Mouse (Mus musculus) G1E (cell line): Measurements from ENCODE around the gene Cryzl2. TPM values are rescaled to one million over a fixed set of nuclear protein-coding genes. Genes with fewer than 3 reads are reported as not detected.

Experiments used
- ATAC-seq: 2 replicates; pipeline ENCODE4 v1.8.0; 2016; ENCODE audit warnings: mild to moderate bottlenecking; ENCODE audit not compliant: insufficient number of reproducible peaks, poor library complexity, low FRiP score, severe bottlenecking; ENCODE audit errors: extremely low read depth
- DNase-seq: peaks from one replicate; pipeline ENCODE4 v3.0.0; 2012; ENCODE audit warnings: low spot score
- H3K27me3 ChIP-seq: 2 replicates; pipeline ENCODE4 v1.6.1; 2012; ENCODE audit warnings: mild to moderate bottlenecking, low read length, inconsistent platforms; ENCODE audit not compliant: insufficient read depth
- H3K36me3 ChIP-seq: replicated peaks from 2 replicates; pipeline ENCODE3; 2012; ENCODE audit warnings: mild to moderate bottlenecking, inconsistent platforms
- H3K4me1 ChIP-seq: 2 replicates; pipeline ENCODE4 v1.6.1; 2012; ENCODE audit warnings: low read depth, low read length, inconsistent platforms, mixed read lengths; ENCODE audit not compliant: insufficient read depth
- H3K4me3 ChIP-seq: 2 replicates; pipeline ENCODE4 v1.5.1; 2012; ENCODE audit warnings: low read depth, mild to moderate bottlenecking, inconsistent platforms, low read length, moderate library complexity, mixed read lengths
- H3K9me3 ChIP-seq: replicated peaks from 2 replicates; pipeline ENCODE4 v1.6.1; 2012; ENCODE audit warnings: inconsistent platforms
- CTCF ChIP-seq: IDR thresholded peaks from 2 replicates; pipeline ENCODE4 v1.5.1; 2012; ENCODE audit warnings: low read depth, low read length, inconsistent platforms, mixed read lengths
- GATA1 ChIP-seq: IDR thresholded peaks from 2 replicates; pipeline ENCODE4 v1.6.1; 2012; ENCODE audit warnings: borderline replicate concordance, low read length, inconsistent platforms, mixed read lengths
- GATA2 ChIP-seq: IDR thresholded peaks from 2 replicates; pipeline ENCODE4 v1.6.1; 2012; ENCODE audit warnings: low read depth, low read length, inconsistent platforms, borderline replicate concordance
- POLR2AphosphoS5 ChIP-seq: IDR thresholded peaks from 2 replicates; pipeline ENCODE4 v1.6.1; 2012; ENCODE audit warnings: low read depth, low read length, inconsistent platforms; ENCODE audit not compliant: insufficient replicate concordance
- TAL1 ChIP-seq: conservative IDR thresholded peaks from 2 replicates; pipeline ENCODE4 v1.6.1; 2012; ENCODE audit warnings: low read depth, low read length, inconsistent platforms, mixed read lengths
- polyA plus RNA-seq: library from polyadenylated mRNA; stranded (reverse); fragments of >175 nt; gene quantifications from 2 replicates; pipeline ENCODE4 v1.2.3, GENCODE M21; 2012
- total RNA-seq, 2 experiments: library from RNA; stranded (forward) in 1 of 2; stranded (reverse) in 1 of 2; fragments of 200-1000 nt in 1 of 2; fragments of >200 nt in 1 of 2; fragmentation: Nextera tagmentation in 1 of 2; gene quantifications; 2 replicates each; pipeline ENCODE4 v1.2.3; 2014 to 2017

Cryzl2 gene
- total and polyA plus RNA-seq, 3 experiments = 0.44 TPM; not detected in 2

DNA sequence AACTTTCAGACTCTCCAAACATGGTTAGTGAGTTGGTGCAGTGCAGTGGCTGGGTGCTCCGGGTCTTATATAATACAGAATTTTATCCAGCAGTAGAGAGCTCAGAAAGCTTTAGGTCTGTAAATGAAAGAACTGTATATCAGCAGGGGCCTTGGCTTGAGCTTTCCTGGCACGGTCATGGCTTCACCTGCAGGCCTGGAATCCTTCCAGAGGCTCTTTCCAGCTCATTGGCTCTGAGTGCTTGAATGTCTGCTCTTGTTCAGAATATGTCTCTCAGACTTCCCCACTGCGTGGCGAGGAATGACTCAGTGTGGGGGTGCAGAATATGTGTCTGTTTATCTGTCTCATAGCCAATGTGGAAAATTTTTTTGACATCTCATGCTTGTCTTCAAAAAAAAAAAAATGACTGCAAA lies 59.7 kb downstream of the Cryzl2 start:
- ATAC-seq = no peak
- H3K36me3 ChIP-seq = no peaks in the 10 kb centered on the region
- no peak overlapping the region for H3K4me3 ChIP-seq
- peaks cover 6% of the 10 kb centered on the region; the same call in 1 of the 2 replicates for H3K9me3 ChIP-seq
- no peak for DNase-seq
- no peaks in the 10 kb centered on the region for H3K27me3 ChIP-seq
- H3K4me1 ChIP-seq = peaks cover 39% of the 10 kb centered on the region
- TF ChIP-seq TAL1 (no peak), GATA2 (no peak), CTCF (no peak), POLR2AphosphoS5 (no peak), GATA1 (no peak)

DNA sequence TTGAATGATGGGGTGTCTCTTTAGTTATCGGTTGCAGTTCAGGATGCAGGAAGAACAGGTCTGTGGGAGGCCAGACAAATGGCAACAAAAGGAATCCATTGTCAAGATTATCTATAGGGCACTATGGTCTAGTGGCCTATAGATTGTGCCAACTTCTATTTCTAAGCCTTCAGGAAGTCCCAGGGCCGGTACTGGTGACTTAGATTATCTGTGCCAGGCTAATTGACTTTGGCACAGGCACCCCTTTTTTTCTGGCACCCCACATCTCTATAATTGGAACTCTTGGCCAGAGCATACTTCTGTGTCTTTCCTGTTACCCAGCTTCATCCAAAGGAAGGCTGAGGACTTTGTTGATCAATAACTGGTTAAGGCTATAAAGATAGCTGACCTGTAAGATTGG lies 61.0 kb downstream of the Cryzl2 start:
- no peak for ATAC-seq
- no peak for DNase-seq
- Histone ChIP-seq H3K4me3 (no peak overlapping the region), H3K27me3 (no peaks in the 10 kb centered on the region), H3K9me3 (peaks cover 6% of the 10 kb centered on the region; the same call in 1 of the 2 replicates), H3K4me1 (peaks cover 35% of the 10 kb centered on the region), H3K36me3 (no peaks in the 10 kb centered on the region)
- TF ChIP-seq TAL1 (no peak), GATA1 (no peak), POLR2AphosphoS5 (no peak), GATA2 (no peak)

DNA sequence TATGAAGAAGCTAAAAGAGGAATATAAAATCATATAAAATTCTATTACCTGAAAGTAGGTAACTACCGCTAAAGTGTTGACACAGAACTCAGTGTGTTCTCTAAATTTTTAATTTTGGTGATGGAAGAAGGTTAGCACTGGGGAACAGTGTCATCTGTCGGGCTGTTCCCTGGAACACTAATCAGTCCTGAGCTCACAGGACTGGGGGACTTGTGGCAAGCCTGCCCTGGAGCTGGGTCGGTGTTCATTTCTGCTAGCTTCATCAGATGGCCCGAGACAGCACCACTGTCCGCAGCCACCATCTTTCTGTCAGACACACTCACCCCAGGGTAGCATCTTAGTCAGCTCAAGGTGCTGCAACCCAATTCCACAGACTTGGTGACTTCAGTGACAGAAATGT lies 63.9 kb downstream of the Cryzl2 start:
- no peaks in the 10 kb centered on the region for H3K27me3 ChIP-seq
- 0 out of 2 replicates have a peak overlapping the region, but pooled peaks have one; percentile 13 for H3K4me3 ChIP-seq
- no peak for TF ChIP-seq GATA2
- no peak for TF ChIP-seq GATA1
- TF ChIP-seq CTCF = no peak
- no peak for TF ChIP-seq POLR2AphosphoS5
- no peak for TF ChIP-seq TAL1
- DNase-seq (no peak), ATAC-seq (no peak)
- peaks cover 43% of the 10 kb centered on the region for H3K4me1 ChIP-seq
- peaks cover 14% of the 10 kb centered on the region for H3K9me3 ChIP-seq
- H3K36me3 ChIP-seq = no peaks in the 10 kb centered on the region

DNA sequence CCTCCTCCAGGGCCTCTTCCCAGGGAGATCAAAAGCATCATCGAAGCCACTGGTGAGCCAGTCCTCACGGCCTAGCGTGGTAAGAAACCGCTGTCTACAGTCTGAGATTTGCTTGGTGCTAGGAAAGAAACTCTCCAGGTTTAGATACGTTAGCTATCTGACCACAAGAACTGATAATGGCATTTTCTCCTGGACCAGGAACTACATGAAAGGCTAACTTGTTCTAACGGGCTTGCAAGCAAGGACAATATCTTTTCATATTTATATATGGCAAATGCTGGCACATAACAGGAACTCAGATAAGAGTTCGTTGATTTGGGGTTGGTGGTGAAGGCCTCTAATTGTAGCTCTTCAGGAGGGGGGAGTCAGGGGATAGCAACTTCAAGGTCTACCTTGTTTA lies 66.4 kb downstream of the Cryzl2 start:
- H3K27me3 ChIP-seq = no peaks in the 10 kb centered on the region
- no peak for ATAC-seq
- TF ChIP-seq TAL1 = no peak
- no peak for TF ChIP-seq POLR2AphosphoS5
- TF ChIP-seq GATA1 = no peak
- no peak for TF ChIP-seq GATA2
- no peak for TF ChIP-seq CTCF
- H3K36me3 ChIP-seq = no peaks in the 10 kb centered on the region
- no peak overlapping the region for H3K4me3 ChIP-seq
- peaks cover 18% of the 10 kb centered on the region for H3K9me3 ChIP-seq
- no peak for DNase-seq
- H3K4me1 ChIP-seq = peaks cover 34% of the 10 kb centered on the region

DNA sequence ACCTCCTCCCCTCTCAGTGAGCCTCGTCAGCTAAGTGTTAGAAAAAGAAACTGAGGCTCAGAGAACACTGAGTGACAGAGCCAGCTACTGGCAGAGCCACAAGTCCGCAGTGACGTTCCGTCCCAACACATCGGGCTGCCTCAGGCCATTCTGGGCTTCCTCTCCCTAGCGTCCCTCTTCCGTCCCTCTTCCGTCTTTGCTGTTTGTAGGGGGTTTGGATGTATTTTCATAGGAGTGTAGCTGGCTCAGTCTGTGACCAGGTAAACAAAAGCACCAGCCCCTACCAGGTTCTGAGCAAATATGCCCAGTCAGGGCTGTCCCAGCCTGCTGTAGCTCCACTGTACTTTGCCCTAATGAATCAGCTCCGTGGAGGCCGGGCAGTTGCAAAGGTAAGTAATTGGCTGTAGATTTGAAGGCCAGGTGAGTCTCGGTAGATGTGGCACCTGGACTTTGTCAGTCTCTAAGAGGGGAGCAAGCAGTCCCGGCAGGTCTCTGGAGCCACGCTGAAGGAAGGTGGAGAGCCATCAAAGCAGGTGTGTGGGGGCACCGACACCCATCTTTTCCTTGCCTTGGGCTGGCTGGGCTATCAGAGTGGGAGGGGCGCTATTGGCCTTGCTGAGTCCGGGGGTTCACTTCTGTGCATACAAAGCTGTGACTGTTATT lies 67.4 kb downstream of the Cryzl2 start:
- H3K4me1 ChIP-seq = peaks cover 31% of the 10 kb centered on the region
- no peak for DNase-seq
- ATAC-seq = no peak
- no peaks in the 10 kb centered on the region for H3K36me3 ChIP-seq
- no peak for TF ChIP-seq GATA2
- no peak for TF ChIP-seq GATA1
- TF ChIP-seq TAL1 = no peak
- no peak for TF ChIP-seq CTCF
- TF ChIP-seq POLR2AphosphoS5 = no peak
- H3K4me3 ChIP-seq = no peak overlapping the region
- H3K9me3 ChIP-seq = peaks cover 18% of the 10 kb centered on the region
- H3K27me3 ChIP-seq = no peaks in the 10 kb centered on the region

DNA sequence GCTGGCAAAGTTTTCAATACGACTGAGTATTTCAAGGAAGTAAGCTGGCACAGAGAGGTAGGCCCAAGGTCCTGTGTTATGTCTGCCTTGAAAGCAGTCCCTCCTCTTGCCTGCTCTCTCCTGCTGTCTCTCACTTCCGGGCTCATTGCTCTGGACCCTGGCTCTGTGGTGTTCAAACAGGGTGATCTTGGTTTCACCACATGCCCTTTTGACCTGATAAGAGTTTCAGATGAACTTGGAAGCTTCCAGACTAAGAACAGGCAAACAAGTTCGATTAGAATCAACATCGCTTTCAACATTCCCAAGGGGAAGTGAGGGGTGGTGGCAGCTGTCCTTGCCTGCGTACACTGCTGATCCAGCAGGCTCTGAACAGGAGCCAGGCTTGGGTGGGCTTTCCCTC lies 68.2 kb downstream of the Cryzl2 start:
- Histone ChIP-seq H3K4me3 (no peak overlapping the region), H3K36me3 (no peaks in the 10 kb centered on the region), H3K27me3 (no peaks in the 10 kb centered on the region), H3K9me3 (peaks cover 18% of the 10 kb centered on the region), H3K4me1 (peaks cover 27% of the 10 kb centered on the region)
- ATAC-seq (no peak), DNase-seq (no peak)
- TF ChIP-seq GATA1 (no peak), POLR2AphosphoS5 (no peak), GATA2 (no peak), CTCF (no peak), TAL1 (no peak)
